Mouse (Mus musculus): Measurements from ENCODE around the gene Slc30a7. TPM values are rescaled to one million over a fixed set of nuclear protein-coding genes. Genes with fewer than 3 reads are reported as not detected.

Gene Slc30a7
- polyA plus RNA-seq (2016; fragmentation: Nextera tagmentation; extraction: Ambion mirVana), result 21.0 and 22.6 TPM in 2 replicates

DNA sequence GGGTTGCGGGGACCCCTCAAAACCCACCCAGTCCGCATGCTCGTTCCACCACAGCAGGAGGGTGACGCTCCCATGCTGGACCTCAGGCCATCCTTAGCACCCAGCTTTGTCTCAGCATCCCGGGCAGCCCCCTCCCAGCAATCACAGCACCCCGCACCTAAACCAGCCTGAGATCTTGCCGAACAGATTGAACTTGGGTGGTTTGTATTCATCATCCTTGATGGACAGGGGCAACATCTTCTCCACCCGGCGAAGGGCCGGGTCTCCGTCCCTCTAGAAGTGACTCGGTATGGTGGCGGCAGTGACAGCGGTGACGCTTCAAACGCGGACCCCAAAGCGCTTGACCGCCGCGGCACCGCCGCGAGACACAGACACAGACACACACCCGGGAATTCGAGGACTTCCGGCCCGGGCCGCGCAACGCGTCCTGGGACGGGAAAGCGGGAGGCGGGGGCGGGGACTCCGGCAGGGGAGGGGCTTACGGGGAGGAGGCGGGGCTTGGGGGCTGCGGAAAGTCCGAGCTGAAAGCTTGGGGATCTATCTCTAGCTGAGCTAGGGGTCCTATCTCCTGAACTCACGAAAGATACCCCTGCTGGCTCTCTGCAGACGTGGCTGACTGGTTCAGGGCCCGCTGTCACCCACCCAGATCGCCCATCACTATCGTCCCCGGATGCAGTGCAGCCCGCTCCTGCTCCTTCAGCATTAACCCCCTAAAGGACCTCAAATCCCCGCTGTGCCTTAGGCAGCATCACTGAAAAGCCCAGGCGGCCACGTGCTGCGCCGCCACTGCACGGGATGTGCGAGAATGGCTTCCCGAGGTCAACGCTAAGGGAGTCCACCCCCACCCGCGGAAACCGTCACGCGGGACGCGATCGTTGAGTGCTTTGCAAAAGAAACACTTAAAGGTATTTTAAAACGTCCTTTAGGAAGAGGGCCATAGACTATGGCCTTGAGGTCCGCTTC lies at the start of gene Slc30a7, which contains the start of gene Extl2:
Slc30a7 (minus strand) TSS at position 429 of the 963 bp plus-strand sequence.
Extl2 (plus strand) TSS at position 485 of the 963 bp plus-strand sequence.
- no peaks in the 10 kb centered on the region for H3K27me3 ChIP-seq (ENCODE audit: low read depth, poor library complexity, severe bottlenecking)
- WGBS, result under 1% methylated on average over 67 of the region's 67 CpGs
- H3K4me3 ChIP-seq, result peak within 1 kb of the TSS; percentile 87
- H3K4me1 ChIP-seq, result peaks cover 39% of the 10 kb centered on the region
- peaks cover 24% of the 10 kb centered on the region for H3K36me3 ChIP-seq
- peak within 1 kb of the TSS; percentile 91 for H3K27ac ChIP-seq (replicated peaks)
- H3K9me3 ChIP-seq (replicated peaks), result no peaks in the 10 kb centered on the region
- peak; percentile 93 for DNase-seq (ENCODE audit: low spot score)

GRCm38 (mm10) chr3:116047034-116047433 lies 39.8 kb upstream of the Slc30a7 start:
- no peak for DNase-seq (ENCODE audit: low spot score)
- WGBS, result 56% methylated on average over 5 of the region's 5 CpGs
- Histone ChIP-seq H3K9me3 (replicated peaks) (no peaks in the 10 kb centered on the region), H3K36me3 (no peaks in the 10 kb centered on the region), H3K4me1 (peaks cover 10% of the 10 kb centered on the region), H3K27me3 (ENCODE audit: low read depth, poor library complexity, severe bottlenecking) (no peaks in the 10 kb centered on the region), H3K4me3 (no peak overlapping the region), H3K27ac (replicated peaks) (no peak overlapping the region)

DNA sequence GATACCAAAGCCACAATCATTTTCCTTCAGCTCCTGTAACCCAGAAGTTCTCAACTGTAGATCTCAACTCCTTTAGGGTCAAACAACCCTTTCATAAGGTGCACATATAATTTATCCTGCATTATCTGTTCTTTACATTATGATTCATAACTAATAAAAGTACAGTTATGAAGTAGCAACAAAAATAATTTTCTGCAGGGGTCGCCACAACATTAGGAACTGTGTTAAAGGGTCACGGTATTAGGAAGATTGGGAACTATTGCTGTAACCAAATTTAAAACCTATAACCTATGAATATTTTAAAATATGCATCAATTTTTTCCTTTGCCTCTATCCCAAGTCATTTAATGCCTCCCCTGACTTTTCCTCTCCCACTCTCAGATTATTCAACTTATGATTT lies 38.8 kb upstream of the Slc30a7 start:
- no peak overlapping the region for H3K27ac ChIP-seq (replicated peaks)
- no peak overlapping the region for H3K4me3 ChIP-seq
- 84% methylated on average over 2 of the region's 2 CpGs for whole genome bisulfite sequencing
- DNase-seq (ENCODE audit: low spot score), result no peak
- H3K4me1 ChIP-seq, result peaks cover 10% of the 10 kb centered on the region
- no peaks in the 10 kb centered on the region for H3K36me3 ChIP-seq
- H3K9me3 ChIP-seq (replicated peaks), result no peaks in the 10 kb centered on the region
- H3K27me3 ChIP-seq (ENCODE audit: low read depth, poor library complexity, severe bottlenecking), result no peaks in the 10 kb centered on the region

- Histone ChIP-seq H3K27me3 (ENCODE audit: low read depth, poor library complexity, severe bottlenecking) (no peaks in the 10 kb centered on the region), H3K36me3 (no peaks in the 10 kb centered on the region), H3K4me3 (no peak overlapping the region), H3K4me1 (no peaks in the 10 kb centered on the region), H3K27ac (replicated peaks) (no peak overlapping the region), H3K9me3 (replicated peaks) (no peaks in the 10 kb centered on the region)
- no peak for DNase-seq (ENCODE audit: low spot score)
- 88% methylated on average over 3 of the region's 3 CpGs for WGBS
Measured at GRCm38 (mm10) chr3:116040776-116041175, 33.6 kb upstream of the Slc30a7 start.

DNA sequence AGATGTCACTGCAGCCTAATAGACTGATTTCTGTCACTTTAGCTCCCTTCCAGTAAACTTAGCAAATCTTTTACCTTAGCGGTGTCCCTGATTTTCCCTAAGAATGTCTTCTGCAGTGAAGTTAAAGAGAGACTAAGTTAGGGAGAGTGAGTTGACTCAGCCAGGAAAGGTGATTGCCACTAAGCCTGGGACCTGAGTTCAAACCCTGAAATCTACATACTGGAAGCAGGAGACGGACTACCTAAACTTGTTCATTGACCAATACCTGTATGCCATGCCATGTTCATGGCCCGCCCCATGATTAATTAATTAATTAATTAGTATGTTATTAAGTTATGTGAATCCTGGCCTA lies 26.6 kb upstream of the Slc30a7 start:
- Histone ChIP-seq H3K9me3 (replicated peaks) (no peaks in the 10 kb centered on the region), H3K27me3 (ENCODE audit: low read depth, poor library complexity, severe bottlenecking) (no peaks in the 10 kb centered on the region), H3K4me3 (no peak overlapping the region), H3K4me1 (no peaks in the 10 kb centered on the region), H3K27ac (replicated peaks) (no peak overlapping the region), H3K36me3 (no peaks in the 10 kb centered on the region)
- no peak for DNase-seq (ENCODE audit: low spot score)
- 57% methylated on average over 3 of the region's 3 CpGs for WGBS

GRCm38 (mm10) chr3:116033218-116033870 lies 26.1 kb upstream of the Slc30a7 start:
- H3K9me3 ChIP-seq (replicated peaks), result no peaks in the 10 kb centered on the region
- DNase-seq (ENCODE audit: low spot score), result no peak
- H3K27me3 ChIP-seq (ENCODE audit: low read depth, poor library complexity, severe bottlenecking), result no peaks in the 10 kb centered on the region
- H3K36me3 ChIP-seq, result no peaks in the 10 kb centered on the region
- H3K27ac ChIP-seq (replicated peaks), result no peak overlapping the region
- no peak overlapping the region for H3K4me3 ChIP-seq
- no peaks in the 10 kb centered on the region for H3K4me1 ChIP-seq
- 57% methylated on average over 6 of the region's 6 CpGs for WGBS

DNA sequence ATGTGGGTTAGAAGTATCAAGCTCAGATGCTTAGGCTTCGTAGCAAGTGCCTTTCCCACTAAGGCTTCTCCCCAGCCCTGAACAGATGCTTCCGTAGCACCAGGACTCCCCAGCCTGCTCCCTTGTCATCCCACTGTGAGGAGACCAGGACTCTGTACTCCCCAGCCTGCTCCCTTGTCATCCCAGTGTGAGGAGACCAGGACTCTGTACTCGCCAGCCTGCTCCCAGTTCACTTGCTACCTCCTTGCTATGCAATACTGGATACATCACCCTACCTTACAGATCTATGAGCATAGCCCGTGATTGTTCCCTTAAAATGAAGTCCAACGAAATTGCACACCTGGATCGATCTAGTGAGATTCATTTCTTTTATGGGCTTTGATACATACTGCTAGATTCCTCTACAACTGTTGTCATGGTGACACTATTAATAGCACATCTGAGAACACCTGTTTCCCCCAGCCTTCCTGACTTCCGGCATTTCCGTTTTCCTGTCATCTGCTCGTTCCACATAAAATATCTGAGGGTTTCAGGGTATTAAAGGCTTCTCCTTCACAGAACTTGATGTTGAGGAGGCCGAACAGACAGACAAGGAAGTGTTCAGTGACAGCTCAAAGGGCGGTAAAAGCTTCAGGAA lies 23.1 kb upstream of the Slc30a7 start:
- Histone ChIP-seq H3K27me3 (ENCODE audit: low read depth, poor library complexity, severe bottlenecking) (no peaks in the 10 kb centered on the region), H3K4me3 (no peak overlapping the region), H3K27ac (replicated peaks) (no peak overlapping the region), H3K4me1 (no peaks in the 10 kb centered on the region), H3K9me3 (replicated peaks) (no peaks in the 10 kb centered on the region), H3K36me3 (peaks cover 19% of the 10 kb centered on the region)
- no peak for DNase-seq (ENCODE audit: low spot score)
- 80% methylated on average over 11 of the region's 11 CpGs for WGBS

- 96% methylated on average over 20 of the region's 20 CpGs for WGBS
- H3K4me3 ChIP-seq, result no peak overlapping the region
Measured at GRCm38 (mm10) chr3:116026996-116027395, 19.8 kb upstream of the Slc30a7 start.

GRCm38 (mm10) chr3:116025701-116026100 lies 18.5 kb upstream of the Slc30a7 start:
- no peak for DNase-seq (ENCODE audit: low spot score)
- Histone ChIP-seq H3K9me3 (replicated peaks) (no peaks in the 10 kb centered on the region), H3K4me1 (peaks cover 5% of the 10 kb centered on the region; the same call in 1 of the 2 replicates), H3K4me3 (no peak overlapping the region), H3K36me3 (peaks cover 29% of the 10 kb centered on the region), H3K27ac (replicated peaks) (no peak overlapping the region), H3K27me3 (ENCODE audit: low read depth, poor library complexity, severe bottlenecking) (no peaks in the 10 kb centered on the region)
- WGBS, result 94% methylated on average over 10 of the region's 10 CpGs

More at GRCm38 (mm10) chr3:116026996-116027395, 19.8 kb upstream of the Slc30a7 start:
- Histone ChIP-seq H3K4me1 (peaks cover 5% of the 10 kb centered on the region; the same call in 1 of the 2 replicates), H3K27ac (replicated peaks) (no peak overlapping the region), H3K27me3 (ENCODE audit: low read depth, poor library complexity, severe bottlenecking) (no peaks in the 10 kb centered on the region), H3K36me3 (peaks cover 29% of the 10 kb centered on the region), H3K9me3 (replicated peaks) (no peaks in the 10 kb centered on the region)
- no peak for DNase-seq (ENCODE audit: low spot score)

GRCm38 (mm10) chr3:116024669-116025068 lies 17.5 kb upstream of the Slc30a7 start:
- Histone ChIP-seq H3K4me1 (peaks cover 5% of the 10 kb centered on the region; the same call in 1 of the 2 replicates), H3K27me3 (ENCODE audit: low read depth, poor library complexity, severe bottlenecking) (no peaks in the 10 kb centered on the region), H3K4me3 (no peak overlapping the region), H3K36me3 (peaks cover 29% of the 10 kb centered on the region), H3K27ac (replicated peaks) (no peak overlapping the region), H3K9me3 (replicated peaks) (no peaks in the 10 kb centered on the region)
- 88% methylated on average over 5 of the region's 5 CpGs for WGBS
- DNase-seq (ENCODE audit: low spot score), result no peak

- H3K4me1 ChIP-seq, result peaks cover 5% of the 10 kb centered on the region; the same call in 1 of the 2 replicates
- H3K27ac ChIP-seq (replicated peaks), result no peak overlapping the region
- peaks cover 29% of the 10 kb centered on the region for H3K36me3 ChIP-seq
- H3K9me3 ChIP-seq (replicated peaks), result no peaks in the 10 kb centered on the region
- H3K27me3 ChIP-seq (ENCODE audit: low read depth, poor library complexity, severe bottlenecking), result no peaks in the 10 kb centered on the region
- DNase-seq (ENCODE audit: low spot score), result no peak
- 91% methylated on average over 12 of the region's 12 CpGs for WGBS
- no peak overlapping the region for H3K4me3 ChIP-seq
Measured at GRCm38 (mm10) chr3:116024236-116024635, 17.0 kb upstream of the Slc30a7 start.

DNA sequence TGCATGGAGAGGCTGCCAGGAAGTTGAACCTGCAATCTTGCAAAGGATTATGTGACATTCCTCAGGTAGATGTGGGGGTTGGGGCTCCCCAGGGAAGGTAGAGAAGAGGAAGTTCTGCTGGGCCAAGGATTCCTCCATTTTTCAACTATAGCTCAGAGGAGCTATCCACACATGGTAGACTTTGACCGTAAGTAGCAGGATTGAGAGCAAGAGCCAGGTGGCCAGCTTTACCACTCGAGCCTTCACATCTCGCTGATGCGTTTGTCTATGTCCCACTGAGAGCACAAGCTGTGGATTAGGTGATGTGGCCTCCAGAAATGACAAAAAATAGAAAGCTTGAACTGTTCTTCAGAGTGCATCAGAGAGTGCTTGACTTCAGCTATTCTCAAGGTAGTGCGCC lies 11.9 kb upstream of the Slc30a7 start:
- no peak for DNase-seq (ENCODE audit: low spot score)
- no peaks in the 10 kb centered on the region for H3K27me3 ChIP-seq (ENCODE audit: low read depth, poor library complexity, severe bottlenecking)
- no peak overlapping the region for H3K27ac ChIP-seq (replicated peaks)
- H3K9me3 ChIP-seq (replicated peaks), result no peaks in the 10 kb centered on the region
- WGBS, result 88% methylated on average over 5 of the region's 5 CpGs
- no peak overlapping the region for H3K4me3 ChIP-seq
- H3K4me1 ChIP-seq, result peaks cover 5% of the 10 kb centered on the region; the same call in 1 of the 2 replicates
- H3K36me3 ChIP-seq, result peaks cover 4% of the 10 kb centered on the region
